Mouse (Mus musculus): ENCODE results near the gene Ankfy1. TPM values are rescaled to one million over a fixed set of nuclear protein-coding genes. Genes with fewer than 3 reads are reported as not detected.

The Ankfy1 gene
- polyA plus RNA-seq (2012; rRNA removed): 24.4 and 36.1 TPM in 2 replicates

GRCm38 (mm10) chr11:72689551-72690510 lies at the start of gene Ankfy1:
Gene Ankfy1, plus strand, starts transcription at chr11:72690006.

DNA sequence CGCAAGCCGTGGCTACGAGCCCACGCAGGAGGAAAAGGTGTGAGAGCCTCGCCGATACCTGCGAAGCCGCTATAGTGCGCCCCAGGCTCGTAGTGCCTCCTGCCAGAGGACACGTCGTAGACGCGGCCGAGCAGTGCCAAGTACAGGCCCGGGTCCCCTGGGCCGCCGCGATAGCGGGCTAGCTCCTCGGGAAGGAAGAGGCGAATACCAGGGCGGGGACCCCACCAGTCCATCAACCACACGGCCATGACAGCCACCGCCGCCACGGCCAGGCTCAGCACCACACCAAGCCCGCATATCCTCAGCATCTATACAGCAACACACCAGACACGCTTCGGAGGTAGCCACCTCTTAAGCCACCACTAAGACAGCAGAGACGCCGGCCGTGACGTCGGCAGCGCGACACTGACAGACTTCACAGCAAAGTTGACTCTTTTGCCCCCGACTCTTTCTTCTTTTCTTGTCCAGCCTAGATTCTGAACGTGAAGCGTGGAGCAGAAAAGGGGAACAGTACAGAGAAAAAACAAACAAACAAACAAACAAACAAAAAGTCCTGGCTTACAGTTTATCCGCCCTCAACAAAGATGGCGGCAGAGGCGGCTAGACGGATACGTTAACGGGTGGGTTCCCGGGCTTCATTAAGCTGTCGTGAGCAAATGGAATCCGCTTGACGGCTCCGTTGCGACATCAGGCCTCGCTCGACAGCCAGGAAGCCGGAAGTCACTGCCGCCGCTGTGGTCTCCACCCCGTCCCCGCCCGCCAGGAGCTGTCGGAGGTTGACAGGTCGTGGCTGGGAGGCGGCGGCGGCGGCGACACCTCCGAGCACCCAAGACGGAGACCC lies 105.9 kb downstream of the Ankfy1 start, which contains the start of the genes Cyb5d2 and Zzef1:
Gene Cyb5d2, minus strand, starts transcription at position 688 of the 841 bp plus-strand sequence.
Gene Zzef1, plus strand, starts transcription at position 772 of the 841 bp plus-strand sequence.

Other genes starting within 250 kb of the Ankfy1 start
- 125 and 196 TPM in 2 replicates for gene Mybbp1a, start 248.7 kb upstream of the Ankfy1 start, polyA plus RNA-seq (2012; rRNA removed)
- 13.6 and 16.1 TPM in 2 replicates for gene Spns2, start 200.1 kb upstream of the Ankfy1 start, polyA plus RNA-seq (2012; rRNA removed)
- 0.19 and 0.30 TPM in 2 replicates for gene Spns3, start 139.5 kb upstream of the Ankfy1 start, polyA plus RNA-seq (2012; rRNA removed)
- 33.5 and 46.3 TPM in 2 replicates for gene Ube2g1, start 82.7 kb upstream of the Ankfy1 start, polyA plus RNA-seq (2012; rRNA removed)
- gene Cyb5d2, start 106.1 kb downstream of the Ankfy1 start, polyA plus RNA-seq (2012; rRNA removed): 4.3 and 4.4 TPM in 2 replicates
- gene Zzef1, start 106.2 kb downstream of the Ankfy1 start, polyA plus RNA-seq (2012; rRNA removed): 14.6 and 19.9 TPM in 2 replicates